Mouse (Mus musculus) embryonic fibroblast, embryonic 13.5 days (primary cell): ENCODE measurements around the gene 4921507P07Rik. TPM values are rescaled to one million over a fixed set of nuclear protein-coding genes. Genes with fewer than 3 reads are reported as not detected.
A peak's percentile ranks its signal among the peaks of the same experiment; 100 is the strongest.
"Not testable (repeated sequence)": the region's sequence is repeated elsewhere in the genome, so short reads cannot be mapped to it uniquely, and the experiment has no call there.

ENCODE experiments used
- H3K27ac ChIP-seq: 2 replicates; pipeline ENCODE4 v1.5.1; 2012; ENCODE audit warnings: low read length, control low read depth, inconsistent platforms; ENCODE audit not compliant: insufficient read depth
- H3K4me1 ChIP-seq: 2 replicates; pipeline ENCODE4 v1.6.1; 2011; ENCODE audit warnings: low read length; ENCODE audit not compliant: control insufficient read depth, insufficient read depth
- H3K4me3 ChIP-seq: 2 replicates; pipeline ENCODE4 v1.5.1; 2011; ENCODE audit warnings: mild to moderate bottlenecking, control low read depth, low read length; ENCODE audit not compliant: insufficient read depth
- CTCF ChIP-seq: IDR thresholded peaks from 2 replicates; pipeline ENCODE4 v1.5.1; 2011; ENCODE audit warnings: mild to moderate bottlenecking, control low read depth, low read length, moderate library complexity, borderline replicate concordance; ENCODE audit not compliant: insufficient read depth
- POLR2A ChIP-seq: IDR thresholded peaks from 2 replicates; pipeline ENCODE4 v1.6.1; 2011; ENCODE audit warnings: low read depth, mild to moderate bottlenecking, control low read depth, low read length, moderate library complexity
- polyA plus RNA-seq: library from polyadenylated mRNA; stranded (reverse); fragments of >200 nt; gene quantifications from 2 replicates; pipeline ENCODE4 v1.2.4, GENCODE M21; 2011; ENCODE audit warnings: low read depth; ENCODE audit not compliant: missing spikeins, insufficient read length

The 4921507P07Rik gene
- polyA plus RNA-seq, 1 experiment: not detected

DNA sequence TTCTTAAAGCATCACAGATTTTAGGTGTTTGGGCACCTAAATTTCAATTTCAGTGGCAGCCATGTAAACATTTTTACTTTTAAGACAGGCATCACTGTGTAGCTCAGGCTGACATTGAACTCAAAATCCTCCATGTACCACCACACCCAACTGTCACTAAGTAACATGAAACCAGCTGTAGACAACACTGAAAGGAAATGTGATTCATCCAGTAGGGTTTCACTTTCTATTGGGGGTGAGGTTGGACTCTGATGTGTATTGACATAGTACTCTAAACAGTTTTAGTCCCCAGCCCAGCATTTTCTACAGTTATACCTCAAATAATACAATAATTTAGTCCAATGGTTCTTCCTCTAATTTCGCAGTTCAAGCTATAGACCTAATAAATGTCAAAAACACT, 35.7 kb downstream of the 4921507P07Rik start:
- no peak for TF ChIP-seq CTCF
- TF ChIP-seq POLR2A: no peak
- Histone ChIP-seq H3K4me3 (no peak overlapping the region), H3K27ac (no peak overlapping the region), H3K4me1 (no peaks in the 10 kb centered on the region)

DNA sequence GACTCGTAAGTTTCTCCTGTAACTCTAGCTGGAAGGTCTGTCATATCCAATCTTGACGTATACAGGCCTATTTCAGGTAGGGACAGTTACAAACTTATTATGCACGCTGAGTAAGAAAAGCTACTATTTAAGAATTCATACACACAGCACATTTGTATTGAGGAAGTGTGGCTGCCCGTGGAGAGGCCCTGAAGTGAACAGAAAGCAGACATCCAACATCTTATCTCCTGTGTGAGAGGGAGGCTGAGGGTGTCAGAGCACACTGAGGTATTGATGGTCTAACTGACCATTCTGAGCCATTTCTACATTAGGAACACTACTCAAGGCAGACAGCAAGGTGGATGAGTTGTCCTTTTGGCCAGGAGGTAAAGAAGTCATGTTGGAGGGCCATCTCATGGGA, 37.6 kb downstream of the 4921507P07Rik start:
- no peak for TF ChIP-seq POLR2A
- no peak for TF ChIP-seq CTCF
- Histone ChIP-seq H3K4me1 (no peaks in the 10 kb centered on the region), H3K27ac (no peak overlapping the region), H3K4me3 (no peak overlapping the region)

DNA sequence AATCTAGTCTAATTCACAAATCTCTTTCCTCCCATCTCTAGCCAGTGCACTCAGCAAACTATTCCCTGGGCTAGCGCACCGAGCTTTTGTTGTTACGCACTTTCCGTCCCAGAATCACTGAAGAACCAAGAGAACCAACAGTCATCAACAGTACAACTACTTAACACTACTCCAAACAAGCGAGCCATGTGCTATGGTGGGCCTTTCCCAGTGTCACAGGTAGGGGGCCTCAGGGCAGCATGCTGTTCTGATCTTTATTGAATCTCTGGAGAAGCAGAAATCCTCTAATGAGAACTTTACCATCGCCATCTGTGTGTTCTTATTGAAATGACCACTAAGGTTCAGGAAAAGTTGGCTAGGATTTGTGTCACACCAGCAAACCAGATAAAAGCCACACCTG, 38.9 kb downstream of the 4921507P07Rik start:
- Histone ChIP-seq H3K4me3 (no peak overlapping the region), H3K4me1 (no peaks in the 10 kb centered on the region), H3K27ac (no peak overlapping the region)
- TF ChIP-seq CTCF: no peak

DNA sequence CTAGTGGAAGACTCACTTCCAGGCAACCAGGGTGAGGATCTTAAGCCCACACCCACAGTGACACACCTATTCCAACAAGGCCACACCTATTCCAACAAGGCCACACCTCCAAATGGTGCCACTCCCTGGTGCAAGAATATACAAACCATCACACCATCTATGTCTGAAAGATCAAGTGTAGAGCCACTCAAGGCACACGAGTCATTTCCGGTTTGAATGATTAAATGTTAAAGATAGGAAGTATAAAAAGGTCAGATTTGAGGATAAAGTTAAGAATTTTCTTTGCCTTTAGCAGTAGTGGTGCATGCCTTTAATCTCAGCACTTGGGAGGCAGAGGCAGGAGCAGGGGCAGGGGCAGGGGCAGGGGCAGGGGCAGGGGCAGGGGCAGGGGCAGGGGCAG, 42.2 kb downstream of the 4921507P07Rik start:
- H3K27ac ChIP-seq, H3K4me1 ChIP-seq, H3K4me3 ChIP-seq: not testable (repeated sequence)

DNA sequence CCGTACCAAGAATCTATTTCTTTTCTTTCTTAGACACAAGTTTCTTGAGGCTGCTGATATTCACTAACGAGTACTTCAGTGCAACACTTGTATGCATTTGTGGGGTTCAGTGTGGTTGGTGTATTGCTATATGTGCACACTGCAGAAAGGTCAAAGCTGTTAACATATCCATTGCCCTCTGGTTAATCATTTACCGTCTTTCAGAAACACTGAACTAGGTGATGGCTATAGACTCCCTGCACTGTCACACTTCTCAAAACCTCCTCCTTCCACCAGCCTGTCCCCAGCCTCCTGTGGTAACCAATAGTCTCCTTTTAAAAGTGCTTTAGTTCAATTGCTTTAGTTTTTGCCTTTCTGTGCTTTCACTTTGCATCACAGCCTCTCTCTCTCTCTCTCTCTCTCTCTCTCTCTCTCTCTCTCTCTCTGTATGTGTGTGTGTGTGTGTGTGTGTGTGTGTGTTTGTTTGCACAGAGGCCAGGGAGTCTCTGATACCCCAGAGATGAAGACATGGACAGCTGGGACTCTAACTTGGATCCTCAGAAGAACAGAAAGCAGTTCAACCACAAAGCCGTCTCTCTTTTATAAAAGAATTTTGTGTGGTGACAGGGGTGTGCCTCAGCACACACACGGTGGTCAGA, 43.4 kb downstream of the 4921507P07Rik start:
- no peaks in the 10 kb centered on the region for H3K4me1 ChIP-seq
- TF ChIP-seq POLR2A (no peak), CTCF (no peak)
- H3K4me3 ChIP-seq: no peak overlapping the region
- H3K27ac ChIP-seq: no peak overlapping the region

DNA sequence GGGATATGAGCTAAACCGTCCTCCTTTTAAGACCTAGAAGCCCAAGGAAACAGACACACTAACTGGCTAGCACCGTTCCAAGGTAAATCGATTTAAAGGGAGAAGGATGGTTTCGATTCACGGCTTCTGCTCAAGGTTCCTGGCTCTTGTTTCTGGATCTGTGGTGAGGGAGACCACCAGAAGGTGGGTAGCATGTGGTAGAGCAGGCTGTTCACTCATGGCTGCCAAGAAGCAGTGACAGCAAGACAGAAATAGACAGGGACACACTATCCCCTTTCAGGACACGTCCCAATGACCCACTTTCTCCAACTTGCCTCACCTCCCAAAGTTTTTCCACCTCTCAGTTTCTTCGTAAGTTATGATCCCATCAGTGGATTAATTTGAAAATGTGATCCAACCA, 46.6 kb downstream of the 4921507P07Rik start:
- Histone ChIP-seq H3K27ac (no peak overlapping the region), H3K4me3 (no peak overlapping the region), H3K4me1 (no peaks in the 10 kb centered on the region)
- TF ChIP-seq CTCF: no peak

DNA sequence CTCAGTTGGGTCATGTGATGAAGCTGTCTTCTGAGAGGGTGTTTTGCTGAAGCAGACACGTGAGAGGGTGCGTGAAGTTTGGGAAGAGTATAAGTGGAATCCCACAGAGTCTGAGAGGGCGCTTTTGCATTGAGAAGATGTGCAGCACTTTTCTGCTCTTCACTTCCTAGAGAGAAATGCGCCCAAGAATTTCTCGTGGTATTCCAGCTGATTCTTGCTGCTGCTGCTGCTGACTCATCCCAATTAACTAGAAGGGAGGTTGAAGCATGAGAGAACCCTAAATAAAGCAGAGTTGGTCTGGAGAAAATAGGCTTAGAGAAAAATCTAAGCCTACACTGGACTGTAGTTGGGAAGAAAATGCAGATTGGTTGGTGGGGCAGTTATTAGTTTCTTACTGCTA, 47.4 kb downstream of the 4921507P07Rik start:
- TF ChIP-seq POLR2A (no peak), CTCF (no peak)

DNA sequence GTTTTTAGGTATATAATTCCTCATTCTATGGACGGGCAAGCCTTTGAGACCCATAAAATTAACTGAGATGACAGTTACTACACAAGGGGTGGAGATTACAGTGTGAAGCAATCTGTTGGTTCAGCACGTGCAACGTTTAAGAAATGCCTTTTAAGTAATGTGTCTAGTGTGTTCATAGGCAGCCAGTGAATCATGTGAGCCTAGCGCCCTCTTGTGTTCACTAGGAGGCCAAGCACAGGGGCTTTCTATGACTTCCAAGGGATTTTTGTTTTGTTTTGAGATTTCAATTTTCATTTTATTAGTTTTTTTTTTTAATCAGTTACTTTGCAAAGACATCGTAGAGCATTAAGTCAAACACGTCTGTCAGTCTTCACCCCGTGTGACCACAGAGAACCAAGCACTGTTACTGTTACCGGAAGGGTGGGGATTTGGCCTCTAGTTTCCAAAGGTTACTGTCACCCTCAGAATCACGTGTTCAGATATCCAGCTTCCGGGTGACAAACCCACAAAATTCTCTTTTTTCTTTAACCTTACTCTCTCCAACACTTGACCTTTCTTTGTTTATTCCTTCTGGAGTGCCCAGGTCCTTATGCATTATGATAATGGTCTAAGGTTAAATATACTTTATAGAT, 50.9 kb downstream of the 4921507P07Rik start:
- Histone ChIP-seq H3K4me3 (no peak overlapping the region), H3K4me1 (no peaks in the 10 kb centered on the region), H3K27ac (no peak overlapping the region)
- TF ChIP-seq POLR2A (no peak), CTCF (peak; percentile 56; the same call in 1 of the 2 replicates)

More for the DNA sequence above, 47.4 kb downstream of the 4921507P07Rik start:
- H3K27ac ChIP-seq: no peak overlapping the region
- H3K4me3 ChIP-seq: no peak overlapping the region
- H3K4me1 ChIP-seq: no peaks in the 10 kb centered on the region

DNA sequence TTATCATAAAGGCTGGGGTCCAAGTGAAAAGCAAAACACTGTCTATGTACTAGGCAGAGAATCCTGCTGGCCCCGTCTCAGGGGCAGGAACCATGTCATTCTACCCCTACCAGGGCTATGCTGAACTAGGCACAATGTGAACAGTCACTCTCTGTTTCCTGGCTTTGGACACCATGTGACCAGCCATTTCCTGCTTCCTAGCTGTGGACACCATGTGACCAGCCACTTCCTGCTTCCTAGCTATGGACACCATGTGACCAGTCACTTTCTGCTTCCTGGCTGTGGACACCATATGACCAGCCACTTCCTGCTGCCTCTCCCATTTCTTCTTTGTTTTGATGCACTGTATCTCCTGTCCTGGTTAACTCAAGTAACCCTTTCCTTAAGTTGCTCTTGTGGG, 53.9 kb downstream of the 4921507P07Rik start:
- TF ChIP-seq POLR2A: no peak
- Histone ChIP-seq H3K27ac (no peak overlapping the region), H3K4me3 (no peak overlapping the region), H3K4me1 (no peaks in the 10 kb centered on the region)

DNA sequence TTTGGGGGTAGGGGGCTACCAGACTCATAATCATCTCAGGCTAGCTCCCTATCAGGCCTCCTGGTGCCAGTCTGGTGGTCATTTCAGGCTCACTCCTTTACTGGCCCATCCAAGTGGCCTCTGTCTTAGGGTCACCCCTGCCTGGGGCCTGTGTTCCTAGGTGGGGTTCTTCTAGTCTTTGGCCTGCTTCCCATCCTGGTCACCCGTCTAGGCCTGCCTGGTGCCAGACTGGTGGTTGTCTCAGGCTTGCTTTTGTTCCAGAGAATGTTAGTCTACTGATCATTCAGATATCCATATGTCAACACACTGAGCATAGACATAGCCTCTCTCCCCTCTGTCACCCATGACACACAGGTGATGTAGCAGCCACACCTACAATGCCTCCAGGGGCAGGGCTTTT, 56.8 kb downstream of the 4921507P07Rik start:
- Histone ChIP-seq H3K4me1 (no peaks in the 10 kb centered on the region), H3K27ac (no peak overlapping the region), H3K4me3 (no peak overlapping the region)
- TF ChIP-seq CTCF (no peak), POLR2A (no peak)

DNA sequence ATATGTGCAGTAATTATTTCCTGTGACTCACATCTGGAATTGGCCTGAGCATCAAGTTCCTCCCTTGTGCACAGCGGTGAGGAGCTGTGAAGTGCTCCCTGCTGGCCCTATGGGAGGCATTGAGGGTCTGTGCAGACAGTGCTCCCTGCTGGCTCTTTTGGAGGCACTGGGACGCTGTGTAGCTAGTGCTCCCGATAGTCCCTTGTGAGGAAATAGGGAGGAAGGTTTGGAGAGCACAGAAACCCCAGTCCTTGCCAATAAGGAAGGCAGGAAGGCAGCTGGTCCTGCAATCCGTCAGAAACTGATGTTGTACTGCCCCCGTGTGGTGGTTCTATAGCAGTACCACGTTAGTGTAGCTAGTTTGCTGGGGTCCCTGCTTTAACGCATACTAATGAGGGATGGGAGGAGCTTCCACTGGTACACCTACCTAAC, 60.0 kb downstream of the 4921507P07Rik start:
- Histone ChIP-seq H3K27ac (no peak overlapping the region), H3K4me1 (no peaks in the 10 kb centered on the region), H3K4me3 (no peak overlapping the region)
- peak; percentile 84 for TF ChIP-seq CTCF
- TF ChIP-seq POLR2A: no peak
